Mouse (Mus musculus) inflammation-experienced regulatory T-cells, adult 6 months (primary cell): ENCODE measurements around the gene Ksr1. TPM values are rescaled to one million over a fixed set of nuclear protein-coding genes. Genes with fewer than 3 reads are reported as not detected.

Source experiments
- ATAC-seq: one replicate; pipeline ENCODE4 v1.8.0; 2017
- polyA plus RNA-seq, 3 experiments: library from polyadenylated mRNA; unstranded; fragments of 100-300 nt; shearing (Covaris generic); gene quantifications; one replicate each; pipeline ENCODE4 v1.2.1; 2017

Gene Ksr1
- 1 to 10 TPM; 3.6 to 4.6 (median 3.9) TPM for polyA plus RNA-seq

DNA sequence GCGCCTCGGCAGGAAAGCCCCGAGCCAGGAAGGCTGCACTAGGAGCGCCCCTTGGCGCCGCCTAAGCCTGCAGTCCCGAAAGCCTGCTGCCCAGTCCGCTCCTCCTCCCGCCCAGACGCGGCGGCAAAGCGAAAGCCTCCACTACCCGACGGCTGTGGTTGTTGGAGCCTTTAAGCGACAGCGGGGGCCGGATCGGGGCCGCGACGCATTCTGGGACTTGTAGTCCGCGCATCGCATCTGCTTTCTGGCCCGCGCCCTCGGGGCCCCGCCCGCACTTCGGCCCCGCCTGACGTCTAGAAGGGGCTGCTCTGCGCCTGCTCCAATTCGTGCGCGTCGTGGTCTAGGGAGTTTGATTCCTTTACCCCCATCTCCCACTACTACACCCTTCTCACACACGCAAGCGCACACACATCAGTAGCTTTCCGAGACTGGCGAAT is at the start of gene Ksr1:
Gene Ksr1, minus strand, starts transcription at position 77 of the 437 bp plus-strand sequence.
- peak; percentile 86 for ATAC-seq

- ATAC-seq, result no peak
These were observed 46.0 kb upstream of the Ksr1 start for GRCm38 (mm10) chr11:79192176-79192575.

GRCm38 (mm10) chr11:79191214-79191613 is 45.0 kb upstream of the Ksr1 start:
- ATAC-seq, result no peak

DNA sequence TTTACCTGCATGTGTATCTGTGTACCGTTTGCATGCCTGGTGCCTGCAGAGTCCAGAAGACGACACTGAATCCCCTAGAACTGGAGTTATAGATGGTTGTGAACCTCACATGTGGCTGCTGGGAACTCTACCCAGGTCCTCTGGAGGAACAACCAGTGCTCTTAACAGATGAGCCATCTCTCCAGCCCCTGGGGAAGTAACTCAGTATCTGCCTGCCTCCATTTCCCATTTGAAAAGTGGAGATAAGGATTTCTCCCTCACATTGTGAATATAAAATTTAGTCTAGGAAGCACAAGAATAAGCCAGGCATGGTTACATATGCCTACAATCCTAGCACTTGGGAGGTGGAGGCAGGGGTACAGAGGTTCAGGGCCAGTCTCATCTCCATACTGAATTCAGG is 44.0 kb upstream of the Ksr1 start:
- ATAC-seq, result no peak

GRCm38 (mm10) chr11:79188176-79188575 is 42.0 kb upstream of the Ksr1 start:
- no peak for ATAC-seq

DNA sequence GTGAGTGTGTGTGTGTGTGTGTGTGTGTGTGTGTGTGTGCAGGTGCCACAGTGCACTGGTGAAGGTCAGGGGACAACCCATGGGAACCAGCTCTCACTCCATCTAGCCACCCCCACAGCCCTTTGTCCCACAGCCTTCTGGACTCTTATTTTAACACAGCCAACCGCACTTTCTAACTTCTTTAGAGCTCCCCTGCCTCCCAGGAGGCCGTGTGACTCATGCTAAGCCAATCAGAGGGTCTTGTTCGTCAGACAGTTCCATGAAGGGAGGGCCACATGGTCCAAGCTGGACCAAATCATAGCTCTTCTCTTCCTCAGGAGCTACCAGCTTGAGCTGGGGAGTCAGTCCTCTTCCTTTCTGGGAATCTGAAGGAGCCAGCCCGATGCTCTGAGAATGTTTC is 41.1 kb upstream of the Ksr1 start:
- ATAC-seq, result no peak

- no peak for ATAC-seq
These were observed 39.5 kb upstream of the Ksr1 start for GRCm38 (mm10) chr11:79185683-79186082.

GRCm38 (mm10) chr11:79184126-79184888 is 38.1 kb upstream of the Ksr1 start:
- no peak for ATAC-seq

GRCm38 (mm10) chr11:79183400-79183799 is 37.2 kb upstream of the Ksr1 start:
- ATAC-seq, result no peak

DNA sequence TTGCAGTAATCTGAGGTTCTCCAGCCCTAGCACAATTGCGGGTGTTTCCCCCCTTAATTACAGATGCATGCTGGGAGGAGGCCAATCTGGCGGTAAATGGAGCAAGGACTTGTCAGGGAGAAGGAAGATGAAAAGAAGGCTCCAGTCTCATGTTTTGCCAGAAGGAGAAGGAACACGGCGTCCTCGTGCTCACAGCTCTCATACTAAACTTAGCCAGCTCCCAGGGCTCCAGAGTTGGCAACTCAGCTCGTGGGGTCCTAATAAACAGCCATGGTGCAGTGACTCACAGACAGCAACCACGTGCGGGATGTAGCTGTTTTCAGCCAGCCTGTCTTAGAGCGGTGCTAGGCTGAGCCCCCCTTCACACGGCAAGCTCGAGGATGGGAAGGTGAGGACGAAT is 36.7 kb upstream of the Ksr1 start:
- no peak for ATAC-seq

- ATAC-seq, result no peak
These were observed 35.7 kb upstream of the Ksr1 start for GRCm38 (mm10) chr11:79181914-79182313.

GRCm38 (mm10) chr11:79176687-79177086 is 30.5 kb upstream of the Ksr1 start:
- no peak for ATAC-seq

DNA sequence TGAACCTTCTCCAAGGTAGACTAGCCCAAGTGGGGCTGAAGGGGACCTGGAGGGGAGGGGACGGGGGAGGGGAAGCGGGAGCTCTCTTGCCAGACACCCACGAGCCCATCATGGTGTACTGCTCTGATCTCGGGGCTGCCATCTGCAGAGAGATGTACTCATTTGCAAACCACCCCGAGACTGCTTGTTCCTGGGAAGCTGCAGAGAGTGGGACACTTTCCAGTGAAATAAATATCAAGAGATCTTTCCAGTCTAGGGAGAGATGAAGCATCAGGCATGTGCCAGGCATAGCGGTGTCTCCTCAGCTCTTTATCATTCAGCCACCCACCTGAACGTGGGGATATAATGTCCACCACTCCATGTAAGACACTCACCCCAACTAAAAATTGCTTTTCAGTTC is 25.8 kb upstream of the Ksr1 start:
- no peak for ATAC-seq

GRCm38 (mm10) chr11:79166582-79167300 is 20.5 kb upstream of the Ksr1 start:
- no peak for ATAC-seq

DNA sequence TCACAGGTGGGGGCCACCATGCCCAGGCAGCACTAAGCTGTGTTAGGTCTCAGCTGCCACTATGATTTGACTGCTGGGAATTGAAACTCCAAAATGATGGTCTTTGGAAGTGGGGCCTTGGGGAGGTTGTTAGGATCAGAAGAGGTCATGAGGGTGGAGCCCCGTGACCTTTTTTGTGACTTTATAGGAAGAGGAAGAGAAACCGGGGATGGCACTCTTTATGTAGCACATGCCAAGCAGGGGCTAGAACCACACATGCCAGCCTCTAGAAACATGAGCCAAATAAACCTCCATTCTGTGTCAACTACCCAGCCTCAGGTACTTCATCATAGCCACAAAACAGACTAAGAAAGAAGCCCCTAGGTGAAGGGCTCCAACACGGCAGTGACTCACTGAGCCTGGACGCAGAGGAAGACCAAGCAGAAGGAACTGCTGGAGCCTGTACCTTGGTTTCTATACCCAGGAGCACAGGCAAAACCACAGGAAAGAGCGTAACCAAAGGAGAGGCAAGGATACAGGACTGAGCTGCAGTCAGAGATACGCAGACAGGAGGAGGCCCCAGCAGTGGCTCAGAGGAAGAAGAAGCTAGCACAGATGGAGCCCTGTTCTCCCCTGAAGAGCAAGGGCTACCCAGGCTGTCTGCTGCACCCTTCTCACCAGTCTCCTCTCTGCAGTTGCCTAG is 15.0 kb upstream of the Ksr1 start:
- no peak for ATAC-seq

DNA sequence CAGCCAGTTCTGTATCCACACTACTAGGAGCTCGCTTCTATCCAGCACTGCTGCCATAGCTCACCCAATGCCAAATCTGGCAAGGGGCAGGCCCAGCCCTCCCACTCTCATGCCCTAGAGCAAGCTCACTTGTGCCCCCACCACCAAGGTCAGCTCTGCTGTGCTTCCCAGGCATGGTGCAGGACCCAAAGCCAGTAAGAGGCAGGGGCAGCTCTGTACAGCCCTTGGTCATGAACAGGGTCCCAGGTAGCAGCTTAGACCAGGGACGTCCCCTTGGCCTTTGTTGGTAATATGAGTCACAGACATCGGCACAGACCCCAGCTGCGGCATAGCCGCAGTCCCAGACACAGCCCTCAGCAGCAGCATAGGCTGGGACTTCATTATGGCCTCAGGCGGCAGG is 13.9 kb upstream of the Ksr1 start:
- no peak for ATAC-seq

DNA sequence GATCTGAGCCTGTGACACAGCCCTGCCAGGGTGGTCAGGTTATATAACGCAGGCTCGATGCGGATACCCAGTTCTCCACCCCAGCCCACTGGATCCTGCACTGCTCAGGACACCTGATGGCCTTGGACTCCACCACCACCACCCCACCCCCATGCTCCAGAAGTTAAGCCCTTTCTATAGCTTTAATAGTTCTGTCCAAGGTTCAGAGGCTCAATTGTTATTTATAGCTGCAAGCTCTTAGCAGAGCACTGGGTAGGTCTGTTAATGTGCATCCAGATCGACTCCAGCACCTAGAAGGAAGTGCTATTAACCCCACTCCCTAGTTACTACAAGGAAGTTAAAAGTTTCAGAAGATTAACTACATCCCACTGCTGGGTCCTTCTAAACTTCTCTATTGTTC is 11.5 kb upstream of the Ksr1 start:
- no peak for ATAC-seq

DNA sequence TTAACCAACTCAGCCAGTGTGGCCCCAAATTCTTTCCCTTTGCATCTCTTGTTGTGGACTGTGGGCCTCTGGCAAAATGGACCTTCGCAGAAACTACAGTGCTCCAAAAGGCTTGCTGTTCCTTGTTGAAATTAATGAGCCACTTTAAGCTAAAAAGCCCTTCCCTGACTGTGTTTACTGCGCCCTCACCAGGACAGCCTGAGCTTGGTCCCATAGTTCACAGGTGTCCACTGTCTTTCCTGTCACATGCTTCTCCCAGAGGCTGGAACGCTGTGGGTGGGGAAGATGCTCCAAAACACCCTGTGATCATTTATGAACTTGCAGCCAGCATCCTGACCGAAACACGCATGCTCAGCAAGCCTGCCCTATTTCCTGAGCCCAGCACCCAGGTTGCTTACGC is 9.1 kb upstream of the Ksr1 start:
- no peak for ATAC-seq

DNA sequence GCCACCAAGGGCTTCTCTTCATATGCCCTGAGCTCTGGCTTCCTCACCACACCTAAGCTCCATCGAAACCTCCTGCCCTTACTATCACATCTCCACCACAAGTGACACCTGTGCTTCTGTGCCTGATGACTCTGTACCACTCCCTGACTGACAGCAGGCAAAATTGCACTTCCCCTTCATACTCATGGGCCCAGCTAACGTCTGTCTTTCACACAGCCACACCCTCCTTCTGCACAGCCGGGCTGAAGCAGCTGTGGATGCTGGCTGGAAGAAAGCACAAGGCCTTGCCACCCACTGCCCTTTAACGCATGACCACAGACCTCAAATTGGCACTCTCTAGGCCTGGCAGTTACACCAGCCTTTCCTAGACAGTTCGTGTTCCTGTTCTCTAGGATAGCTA is 6.5 kb upstream of the Ksr1 start:
- no peak for ATAC-seq

DNA sequence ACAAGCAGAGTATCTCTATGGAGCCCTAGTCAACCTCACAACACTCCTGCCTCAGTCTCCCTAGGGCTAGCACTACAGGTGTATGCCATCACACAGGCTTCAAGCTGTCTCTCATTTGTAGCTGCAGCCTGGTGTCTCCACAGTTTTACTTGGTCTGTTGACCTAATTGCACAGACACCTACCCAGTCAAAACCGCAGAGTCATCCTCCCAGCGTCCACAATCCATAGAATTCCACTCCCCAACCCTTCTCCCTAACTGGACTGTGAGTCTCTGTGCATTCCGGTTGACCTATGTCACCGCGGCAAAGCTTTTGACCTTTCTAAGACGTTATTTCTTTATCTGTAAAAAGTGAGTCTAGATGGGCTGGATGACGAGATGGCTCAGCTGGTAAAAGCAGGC is 5.7 kb upstream of the Ksr1 start:
- no peak for ATAC-seq

DNA sequence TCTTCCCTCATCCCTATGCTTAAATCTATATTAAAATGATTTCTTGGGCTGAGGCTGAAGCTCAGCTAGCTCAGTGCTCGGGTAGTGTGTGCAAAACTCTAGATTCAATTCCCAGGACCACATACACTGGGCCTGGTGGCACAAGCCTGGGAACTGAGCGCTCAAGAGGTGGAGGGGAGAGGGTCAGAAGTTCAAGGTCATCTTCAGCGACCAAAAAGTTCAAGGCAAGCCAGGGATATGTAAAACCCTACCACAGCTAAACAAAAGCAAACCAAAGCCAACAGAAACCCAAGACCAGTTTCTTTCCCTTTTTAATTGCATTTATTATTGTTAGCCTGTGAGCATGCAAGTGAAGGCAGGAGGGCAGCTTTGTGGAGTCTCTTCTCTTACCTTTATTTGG is 4.1 kb upstream of the Ksr1 start:
- ATAC-seq, result no peak

GRCm38 (mm10) chr11:79149295-79149694 is 3.1 kb upstream of the Ksr1 start:
- ATAC-seq, result no peak

- no peak for ATAC-seq
These were observed 2.6 kb upstream of the Ksr1 start for GRCm38 (mm10) chr11:79148783-79149182.
